ENCODE assay signal across 13 mouse cellular contexts in the genomic region with DNA sequence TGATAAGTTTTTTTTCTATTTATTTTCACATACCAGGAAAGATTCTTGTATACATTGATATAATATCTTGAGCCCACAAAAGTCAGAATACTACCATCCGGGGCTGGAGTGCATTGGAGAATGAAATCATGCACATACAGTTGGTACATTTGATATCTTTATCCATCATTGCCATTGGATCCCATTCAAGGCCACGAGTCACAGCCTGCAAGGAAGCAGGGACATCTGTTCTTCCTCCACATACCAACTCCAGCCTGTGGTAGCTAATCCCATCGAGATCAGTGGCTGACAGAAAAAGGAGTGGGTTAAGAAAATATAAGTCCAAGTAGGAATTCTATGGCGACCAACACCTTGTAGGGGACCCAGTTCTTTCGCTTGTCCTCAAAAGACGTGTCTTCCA. TPM values are rescaled to one million over a fixed set of nuclear protein-coding genes. Genes with fewer than 3 reads are reported as not detected.
"Had no signal": no experiment of that assay in that cellular context is flagged by ENCODE, and none has a peak within 500 bp of the region (broad histone marks: within the 10 kb centered on the region; RNA-seq: fewer than 3 reads in every experiment).

No protein-coding gene starts in this region.

- H3K9ac ChIP-seq: limb, embryonic 13.5 days; liver, embryonic 15.5 days; neural tube, embryonic 13.5 days had no signal

- H3K9me3 ChIP-seq: limb, embryonic 13.5 days; liver, embryonic 15.5 days; neural tube, embryonic 13.5 days had no signal

- DNase-seq: kidney, postnatal 10 days; kidney, postnatal 4 days; left cerebral cortex, postnatal 4 days; lung, adult 2 months; lung, postnatal 36 days; midbrain, embryonic 14.5 days; right cerebral cortex, postnatal 25 days; thymus, postnatal 36 days had no signal

- H3K36me3 ChIP-seq: limb, embryonic 13.5 days; liver, embryonic 15.5 days; neural tube, embryonic 13.5 days had no signal

- H3K4me3 ChIP-seq: layer of hippocampus, adult 2 months; limb, embryonic 13.5 days; liver, embryonic 15.5 days; neural tube, embryonic 13.5 days had no signal

- H3K27ac ChIP-seq: layer of hippocampus, adult 2 months; limb, embryonic 13.5 days; liver, embryonic 15.5 days; neural tube, embryonic 13.5 days had no signal

- H3K27me3 ChIP-seq: limb, embryonic 13.5 days; liver, embryonic 15.5 days; neural tube, embryonic 13.5 days had no signal

- H3K4me1 ChIP-seq: limb, embryonic 13.5 days; liver, embryonic 15.5 days; neural tube, embryonic 13.5 days had no signal

- ATAC-seq: lung, postnatal 0 days had no signal

- H3K4me2 ChIP-seq: limb, embryonic 13.5 days; liver, embryonic 15.5 days; neural tube, embryonic 13.5 days had no signal

RNA-seq across cellular contexts. Expression of a gene that starts 55.5 kb away (rescaled TPM):
- polyA plus RNA-seq: midbrain, embryonic 14.5 days; neural tube, embryonic 13.5 days had no signal
